Mouse (Mus musculus) CH12.LX (cell line): ENCODE results near the gene Ccnd3. TPM values are rescaled to one million over a fixed set of nuclear protein-coding genes. Genes with fewer than 3 reads are reported as not detected.

Source experiments
- DNase-seq: peaks from one replicate; pipeline ENCODE4 v3.0.0-alpha.2; 2013; ENCODE audit errors: extremely low read depth
- H3K27ac ChIP-seq: 2 replicates; pipeline ENCODE4 v1.5.1; 2012; ENCODE audit warnings: low read depth, mild to moderate bottlenecking, control low read depth, moderate library complexity; ENCODE audit not compliant: insufficient read depth
- H3K27me3 ChIP-seq: replicated peaks from 2 replicates; pipeline ENCODE3; 2012; ENCODE audit warnings: inconsistent platforms
- H3K36me3 ChIP-seq, 2 experiments: replicated peaks in 1 of 2; 2 replicates each; pipeline versions ENCODE3 to v1.6.1; 2012; ENCODE audit warnings: inconsistent platforms in 1 of 2, low read length in 1 of 2, mild to moderate bottlenecking in 1 of 2, mixed read lengths in 1 of 2, moderate library complexity in 1 of 2; ENCODE audit not compliant: control insufficient read depth in 1 of 2, insufficient read depth in 1 of 2
- H3K4me1 ChIP-seq, 2 experiments: 2 replicates each; pipeline ENCODE4 v1.6.1; 2012; ENCODE audit warnings: inconsistent platforms in 1 of 2, moderate library complexity in 1 of 2; ENCODE audit not compliant: insufficient read depth in 2 of 2, control insufficient read depth in 1 of 2
- H3K4me2 ChIP-seq: 2 replicates; pipeline ENCODE4 v1.6.1; 2012; ENCODE audit warnings: low read depth, mild to moderate bottlenecking, control low read depth; ENCODE audit not compliant: poor library complexity, insufficient read depth, severe bottlenecking
- H3K4me3 ChIP-seq, 3 experiments: fragments of 150-350 bp in 1 of 3; sonication (generic) in 1 of 3; replicated peaks in 1 of 3; 2 replicates each; pipeline versions ENCODE3 to v1.5.1; 2011 to 2012; ENCODE audit warnings: low read depth in 2 of 3, low read length in 2 of 3, mild to moderate bottlenecking in 2 of 3, moderate library complexity in 2 of 3, control low read depth in 1 of 3, improper control_type of control experiment in 1 of 3, inconsistent platforms in 1 of 3, mixed read lengths in 1 of 3; ENCODE audit not compliant: poor library complexity in 1 of 3
- H3K79me2 ChIP-seq: replicated peaks from 2 replicates; pipeline ENCODE4 v1.6.1; 2012; ENCODE audit warnings: mild to moderate bottlenecking, moderate library complexity; ENCODE audit not compliant: control insufficient read depth, poor library complexity, insufficient read depth, severe bottlenecking; ENCODE audit errors: extremely low read depth
- H3K9ac ChIP-seq: 2 replicates; pipeline ENCODE4 v1.6.1; 2012; ENCODE audit warnings: low read depth, mild to moderate bottlenecking, control low read depth, moderate library complexity; ENCODE audit not compliant: insufficient read depth
- H3K9me3 ChIP-seq: replicated peaks from 2 replicates; pipeline ENCODE3; 2012; ENCODE audit warnings: low read length, inconsistent platforms, mixed read lengths
- BHLHE40 ChIP-seq: IDR thresholded peaks from 2 replicates; pipeline ENCODE4 v1.6.1; 2011; ENCODE audit warnings: mild to moderate bottlenecking, low read depth, low read length, improper control_type of control experiment
- CHD1 ChIP-seq: IDR thresholded peaks from 2 replicates; pipeline ENCODE4 v1.6.1; 2012; ENCODE audit warnings: low read depth, low read length, improper control_type of control experiment, inconsistent platforms
- CHD2 ChIP-seq: IDR thresholded peaks from 2 replicates; pipeline ENCODE4 v1.6.1; 2011; ENCODE audit warnings: low read length, improper control_type of control experiment
- CTCF ChIP-seq, 2 experiments: IDR thresholded peaks in 1 of 2; conservative IDR thresholded peaks in 1 of 2; 2 replicates each; pipeline ENCODE4 v1.5.1; 2011 to 2012; ENCODE audit warnings: low read depth in 2 of 2, low read length in 2 of 2, improper control_type of control experiment in 1 of 2, inconsistent platforms in 1 of 2, mild to moderate bottlenecking in 1 of 2, moderate library complexity in 1 of 2
- E2F4 ChIP-seq: IDR thresholded peaks from 2 replicates; pipeline ENCODE4 v1.6.1; 2011; ENCODE audit warnings: low read depth, low read length, improper control_type of control experiment; ENCODE audit not compliant: insufficient replicate concordance
- ELF1 ChIP-seq: IDR thresholded peaks from 2 replicates; pipeline ENCODE4 v1.6.1; 2014; ENCODE audit warnings: low read depth, mild to moderate bottlenecking, inconsistent platforms, low read length, improper control_type of control experiment
- EP300 ChIP-seq: IDR thresholded peaks from 2 replicates; pipeline ENCODE4 v1.6.1; 2011; ENCODE audit warnings: low read length, improper control_type of control experiment
- ETS1 ChIP-seq: conservative IDR thresholded peaks from 2 replicates; pipeline ENCODE4 v1.6.1; 2012; ENCODE audit warnings: low read depth, mild to moderate bottlenecking, inconsistent platforms, low read length, improper control_type of control experiment, moderate library complexity
- HCFC1 ChIP-seq: IDR thresholded peaks from 2 replicates; pipeline ENCODE4 v1.6.1; 2012; ENCODE audit warnings: low read depth, mild to moderate bottlenecking, inconsistent platforms, low read length, improper control_type of control experiment
- IRF4 ChIP-seq: IDR thresholded peaks from 2 replicates; pipeline ENCODE4 v1.6.1; 2014; ENCODE audit warnings: low read depth, mild to moderate bottlenecking, inconsistent platforms, low read length, improper control_type of control experiment
- JUN ChIP-seq: IDR thresholded peaks from 2 replicates; pipeline ENCODE4 v1.6.1; 2011; ENCODE audit warnings: low read depth, mild to moderate bottlenecking, low read length, improper control_type of control experiment, moderate library complexity; ENCODE audit not compliant: insufficient read depth
- JUND ChIP-seq: conservative IDR thresholded peaks from 2 replicates; pipeline ENCODE4 v1.6.1; 2011; ENCODE audit warnings: low read depth, low read length, improper control_type of control experiment
- MAFK ChIP-seq: IDR thresholded peaks from 2 replicates; pipeline ENCODE4 v1.6.1; 2011; ENCODE audit warnings: low read length, improper control_type of control experiment; ENCODE audit not compliant: insufficient replicate concordance
- MAX ChIP-seq: IDR thresholded peaks from 2 replicates; pipeline ENCODE4 v1.6.1; 2011; ENCODE audit warnings: low read length, improper control_type of control experiment
- MAZ ChIP-seq: IDR thresholded peaks from 2 replicates; pipeline ENCODE4 v1.6.1; 2012; ENCODE audit warnings: low read depth, mild to moderate bottlenecking, inconsistent platforms, low read length, improper control_type of control experiment, moderate library complexity
- MXI1 ChIP-seq: IDR thresholded peaks from 2 replicates; pipeline ENCODE4 v1.6.1; 2011; ENCODE audit warnings: mild to moderate bottlenecking, low read depth, low read length, improper control_type of control experiment
- MYC ChIP-seq: IDR thresholded peaks from 2 replicates; pipeline ENCODE4 v1.6.1; 2011; ENCODE audit warnings: low read depth, mild to moderate bottlenecking, improper control_type of control experiment, low read length
- NRF1 ChIP-seq: IDR thresholded peaks from 2 replicates; pipeline ENCODE4 v1.6.1; 2014; ENCODE audit warnings: low read depth, mild to moderate bottlenecking, inconsistent platforms, low read length, improper control_type of control experiment, moderate library complexity
- PAX5 ChIP-seq: IDR thresholded peaks from 2 replicates; pipeline ENCODE4 v1.6.1; 2012; ENCODE audit warnings: low read length, inconsistent platforms, mixed read lengths
- POLR2A ChIP-seq: IDR thresholded peaks from 2 replicates; pipeline ENCODE4 v1.6.1; 2011; ENCODE audit warnings: low read depth, mild to moderate bottlenecking, improper control_type of control experiment, low read length
- POLR2AphosphoS2 ChIP-seq: IDR thresholded peaks from 2 replicates; pipeline ENCODE4 v1.6.1; 2011; ENCODE audit warnings: low read depth, low read length, improper control_type of control experiment
- RAD21 ChIP-seq: IDR thresholded peaks from 2 replicates; pipeline ENCODE4 v1.6.1; 2011; ENCODE audit warnings: low read depth, mild to moderate bottlenecking, low read length, improper control_type of control experiment, moderate library complexity
- RCOR1 ChIP-seq: conservative IDR thresholded peaks from 2 replicates; pipeline ENCODE4 v1.6.1; 2012; ENCODE audit warnings: low read depth, mild to moderate bottlenecking, inconsistent platforms, low read length, improper control_type of control experiment
- SIN3A ChIP-seq: IDR thresholded peaks from 2 replicates; pipeline ENCODE4 v1.6.1; 2012; ENCODE audit warnings: low read length, improper control_type of control experiment, inconsistent platforms
- SMC3 ChIP-seq: IDR thresholded peaks from 2 replicates; pipeline ENCODE4 v1.6.1; 2011; ENCODE audit warnings: low read depth, low read length, improper control_type of control experiment
- TBP ChIP-seq: conservative IDR thresholded peaks from 2 replicates; pipeline ENCODE4 v1.6.1; 2011; ENCODE audit warnings: low read depth, low read length, improper control_type of control experiment
- TCF12 ChIP-seq: IDR thresholded peaks from 2 replicates; pipeline ENCODE4 v1.6.1; 2014; ENCODE audit warnings: low read depth, mild to moderate bottlenecking, inconsistent platforms, low read length, improper control_type of control experiment
- USF2 ChIP-seq: conservative IDR thresholded peaks from 2 replicates; pipeline ENCODE4 v1.6.1; 2011; ENCODE audit warnings: low read depth, low read length, improper control_type of control experiment
- ZKSCAN1 ChIP-seq: IDR thresholded peaks from 2 replicates; pipeline ENCODE4 v1.6.1; 2012; ENCODE audit warnings: low read depth, inconsistent platforms, low read length, improper control_type of control experiment, borderline replicate concordance
- ZMIZ1 ChIP-seq: IDR thresholded peaks from 2 replicates; pipeline ENCODE4 v1.6.1; 2012; ENCODE audit warnings: low read depth, mild to moderate bottlenecking, inconsistent platforms, low read length, improper control_type of control experiment
- ZNF384 ChIP-seq: IDR thresholded peaks from 2 replicates; pipeline ENCODE4 v1.6.1; 2012; ENCODE audit warnings: low read depth, low read length, improper control_type of control experiment, inconsistent platforms
- dilution Hi-C: fragments of 300-500 bp; cut with MboI; formaldehyde crosslinking; loops from 2 replicates; pipeline ENCODE4 v1.14.3; 2020; ENCODE audit warnings: low sequenced_read_pairs; ENCODE audit not compliant: extremely low pct_unique_long_range_greater_than_20kb, extremely low pct_ligation_motif_present
- in situ Hi-C: fragments of 300-500 bp; cut with MboI; formaldehyde crosslinking; loops from 3 replicates; pipeline ENCODE4 v1.14.3; 2019; ENCODE audit warnings: low sequenced_read_pairs, low pct_ligation_motif_present, low pct_unique_long_range_greater_than_20kb, mixed read lengths
- polyA plus RNA-seq: library from polyadenylated mRNA; unstranded; fragments of >175 nt; gene quantifications from 2 replicates; pipeline ENCODE4 v1.2.1, GENCODE M21; 2012; ENCODE audit warnings: low read depth; ENCODE audit not compliant: insufficient read length
- total RNA-seq, 2 experiments: library from RNA; depleted of rRNA; stranded (reverse); fragments of 300-350 nt in 1 of 2; fragments of >200 nt in 1 of 2; gene quantifications; 2 replicates each; pipeline ENCODE4 v1.2.3; 2012 to 2014

The Ccnd3 gene
- total and polyA plus RNA-seq, 3 experiments, result 30.6 to 121 (median 48.7) TPM

GRCm38 (mm10) chr17:47593854-47594182 is 89.0 kb downstream of the Ccnd3 start:
- in situ Hi-C loops, result no loop called here

GRCm38 (mm10) chr17:47594183-47594968 is 89.5 kb downstream of the Ccnd3 start:
- Histone ChIP-seq H3K27me3 (peaks cover 2% of the 10 kb centered on the region), H3K27ac (peak overlapping the region; percentile 2; the same call in 1 of the 2 replicates), H3K9ac (peak overlapping the region; percentile 70), H3K36me3 (peaks cover 16 to 37% of the 10 kb centered on the region in 2 experiments), H3K4me1 (peaks cover 11 to 35% of the 10 kb centered on the region in 2 experiments), H3K4me3 (peak overlapping the region; percentile 64 to 89 (median 84)), H3K4me2 (peak overlapping the region; percentile 82), H3K79me2 (peaks cover 10% of the 10 kb centered on the region; the same call in 1 of the 2 replicates), H3K9me3 (no peaks in the 10 kb centered on the region)
- in situ Hi-C loops (no loop called here), dilution Hi-C loops (no loop called here)
- no peak for DNase-seq
- TF ChIP-seq JUND (no peak), HCFC1 (peak; percentile 34), ZMIZ1 (no peak), ZKSCAN1 (no peak), CHD2 (peak; percentile 80), MYC (no peak), MAFK (no peak), NRF1 (no peak), ELF1 (peak; percentile 14; the same call in 1 of the 2 replicates), MAX (no peak; the same call in 1 of the 2 replicates), RCOR1 (no peak), ETS1 (peak; percentile 30; the same call in 1 of the 2 replicates), TCF12 (no peak), MAZ (no peak), USF2 (no peak), SIN3A (peak; percentile 38), TBP (no peak), EP300 (0 out of 2 replicates have a peak, but pooled peaks have one; percentile 17), SMC3 (no peak), PAX5 (no peak), CTCF (conservative IDR thresholded peaks at IDR 0.05 in 1 of 2, IDR thresholded peaks at IDR 0.05 in 1 of 2; ENCODE audit: low read depth in 2 of 2, low read length in 2 of 2) (no peak), IRF4 (peak; percentile 21; the same call in 1 of the 2 replicates), POLR2AphosphoS2 (no peak), RAD21 (no peak), E2F4 (no peak), JUN (no peak), POLR2A (no peak), BHLHE40 (0 out of 2 replicates have a peak, but pooled peaks have one; percentile 14), CHD1 (no peak), ZNF384 (no peak), MXI1 (no peak; the same call in 1 of the 2 replicates)

More at GRCm38 (mm10) chr17:47593854-47594182, 89.0 kb downstream of the Ccnd3 start:
- no peak for DNase-seq
- Histone ChIP-seq H3K9me3 (no peaks in the 10 kb centered on the region), H3K4me2 (peak overlapping the region; percentile 82), H3K4me3 (peak overlapping the region; percentile 64 to 89 (median 84)), H3K4me1 (peaks cover 11 to 35% of the 10 kb centered on the region in 2 experiments), H3K27me3 (peaks cover 3% of the 10 kb centered on the region), H3K36me3 (peaks cover 11 to 32% of the 10 kb centered on the region in 2 experiments), H3K79me2 (peaks cover 10% of the 10 kb centered on the region; the same call in 1 of the 2 replicates), H3K27ac (peak overlapping the region; percentile 2; the same call in 1 of the 2 replicates), H3K9ac (peak overlapping the region; percentile 70)
- TF ChIP-seq SIN3A (peak; percentile 20; the same call in 1 of the 2 replicates), HCFC1 (no peak)
- dilution Hi-C loops, result no loop called here
